Mouse (Mus musculus): ENCODE data around the gene Gm49388. TPM values are rescaled to one million over a fixed set of nuclear protein-coding genes. Genes with fewer than 3 reads are reported as not detected.

The Gm49388 gene
- polyA plus RNA-seq, 1 experiment, result 1.4 TPM

GRCm38 (mm10) chr7:127815954-127816821, 30.8 kb downstream of the Gm49388 start:
- Histone ChIP-seq H3K4me2 (ENCODE audit: low read depth) (peak overlapping the region; percentile 48), H3ac (ENCODE audit: control insufficient read depth, insufficient read length) (no peak overlapping the region), H3K4me3 (no peak overlapping the region), H3K79me2 (ENCODE audit: control insufficient read depth, insufficient read depth) (no peaks in the 10 kb centered on the region), H3K36me3 (ENCODE audit: control insufficient read depth, insufficient read depth) (no peaks in the 10 kb centered on the region), H3K27me3 (ENCODE audit: control insufficient read depth, insufficient read depth, insufficient read length) (no peaks in the 10 kb centered on the region)
- TF ChIP-seq MYOD1 (IDR thresholded peaks at IDR 0.05; ENCODE audit: control insufficient read depth in 1 of 3, insufficient read length in 2 of 3, low read depth in 2 of 3), result peak in 2 of 3 experiments; percentile 60 to 80
- TF ChIP-seq MYOG (IDR thresholded peaks at IDR 0.05; ENCODE audit: control insufficient read depth in 1 of 3, insufficient read depth in 1 of 3, insufficient read length in 2 of 3, low read depth in 2 of 3), result peak in 2 of 3 experiments; percentile 36 to 82
- TF ChIP-seq CEBPB (IDR thresholded peaks at IDR 0.05; ENCODE audit: insufficient read depth, poor library complexity, severe bottlenecking), result no peak

DNA sequence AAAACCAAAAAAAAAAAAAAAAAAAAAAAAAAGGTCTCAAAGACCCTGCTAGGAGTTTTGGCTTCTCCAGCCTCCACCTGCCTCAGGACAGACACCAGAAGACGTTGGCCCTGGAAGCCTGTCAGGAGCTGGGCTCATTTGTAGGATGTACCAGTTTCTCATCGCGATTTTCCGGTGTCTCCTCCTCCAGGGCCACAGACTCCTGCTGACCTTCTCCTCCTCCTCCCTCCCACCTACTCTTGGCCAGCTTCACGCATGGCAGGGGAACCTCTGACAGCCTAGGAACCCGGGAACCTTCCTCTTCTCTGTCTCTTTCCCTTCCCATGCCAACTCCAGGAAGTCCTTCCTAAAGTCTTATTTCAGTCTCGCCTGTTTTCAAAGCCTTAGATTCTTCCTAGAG, 31.6 kb downstream of the Gm49388 start:
- H3K27me3 ChIP-seq (ENCODE audit: control insufficient read depth, insufficient read depth, insufficient read length), result no peaks in the 10 kb centered on the region

GRCm38 (mm10) chr7:127817776-127818175, 32.4 kb downstream of the Gm49388 start:
- Histone ChIP-seq H3K4me2 (ENCODE audit: low read depth) (no peak overlapping the region), H3K27me3 (ENCODE audit: control insufficient read depth, insufficient read depth, insufficient read length) (peaks cover under 1% of the 10 kb centered on the region), H3K36me3 (ENCODE audit: control insufficient read depth, insufficient read depth) (no peaks in the 10 kb centered on the region), H3K4me3 (no peak overlapping the region), H3K79me2 (ENCODE audit: control insufficient read depth, insufficient read depth) (no peaks in the 10 kb centered on the region), H3ac (ENCODE audit: control insufficient read depth, insufficient read length) (no peak overlapping the region)
- no peak for TF ChIP-seq MYOD1 (IDR thresholded peaks at IDR 0.05; ENCODE audit: control insufficient read depth in 1 of 3, insufficient read length in 2 of 3, low read depth in 2 of 3)
- TF ChIP-seq MYOG (IDR thresholded peaks at IDR 0.05; ENCODE audit: control insufficient read depth in 1 of 3, insufficient read depth in 1 of 3, insufficient read length in 2 of 3, low read depth in 2 of 3), result no peak
- no peak for TF ChIP-seq TCF12 (IDR thresholded peaks at IDR 0.05; ENCODE audit: insufficient read depth, poor library complexity, severe bottlenecking)
- TF ChIP-seq E2F4 (IDR thresholded peaks at IDR 0.05; ENCODE audit: insufficient read depth), result no peak

More for the DNA sequence above, 31.6 kb downstream of the Gm49388 start:
- H3K79me2 ChIP-seq (ENCODE audit: control insufficient read depth, insufficient read depth), result no peaks in the 10 kb centered on the region
- no peak overlapping the region for H3K4me3 ChIP-seq
- no peaks in the 10 kb centered on the region for H3K36me3 ChIP-seq (ENCODE audit: control insufficient read depth, insufficient read depth)
- TF ChIP-seq CEBPB (IDR thresholded peaks at IDR 0.05; ENCODE audit: insufficient read depth, poor library complexity, severe bottlenecking) (no peak), TCF3 (IDR thresholded peaks at IDR 0.05; ENCODE audit: insufficient read length, low read depth) (no peak)
- H3K4me2 ChIP-seq (ENCODE audit: low read depth), result no peak overlapping the region
- no peak overlapping the region for H3ac ChIP-seq (ENCODE audit: control insufficient read depth, insufficient read length)

GRCm38 (mm10) chr7:127820836-127821509, 35.6 kb downstream of the Gm49388 start:
- Histone ChIP-seq H3ac (ENCODE audit: control insufficient read depth, insufficient read length) (no peak overlapping the region), H3K4me3 (no peak overlapping the region), H3K27me3 (ENCODE audit: control insufficient read depth, insufficient read depth, insufficient read length) (peaks cover 31% of the 10 kb centered on the region), H3K79me2 (ENCODE audit: control insufficient read depth, insufficient read depth) (no peaks in the 10 kb centered on the region), H3K36me3 (ENCODE audit: control insufficient read depth, insufficient read depth) (no peaks in the 10 kb centered on the region), H3K4me2 (ENCODE audit: low read depth) (no peak overlapping the region)
- TF ChIP-seq E2F4 (IDR thresholded peaks at IDR 0.05; ENCODE audit: insufficient read depth) (no peak), MYOD1 (IDR thresholded peaks at IDR 0.05; ENCODE audit: control insufficient read depth in 1 of 3, insufficient read length in 2 of 3, low read depth in 2 of 3) (no peak), MAX (IDR thresholded peaks at IDR 0.05; ENCODE audit: low read depth) (no peak), TCF3 (IDR thresholded peaks at IDR 0.05; ENCODE audit: insufficient read length, low read depth) (no peak), POLR2AphosphoS2 (IDR thresholded peaks at IDR 0.05; ENCODE audit: insufficient read length, low read depth) (no peak), USF1 (IDR thresholded peaks at IDR 0.05; ENCODE audit: low read depth) (no peak), REST (IDR thresholded peaks at IDR 0.05; ENCODE audit: insufficient read depth, insufficient read length) (no peak), SRF (IDR thresholded peaks at IDR 0.05; ENCODE audit: control insufficient read depth, insufficient read length, low read depth) (no peak), TCF12 (IDR thresholded peaks at IDR 0.05; ENCODE audit: insufficient read depth, poor library complexity, severe bottlenecking) (no peak), MYOG (IDR thresholded peaks at IDR 0.05; ENCODE audit: control insufficient read depth in 1 of 3, insufficient read depth in 1 of 3, insufficient read length in 2 of 3, low read depth in 2 of 3) (no peak), POLR2A (IDR thresholded peaks at IDR 0.05; ENCODE audit: insufficient read length, low read depth) (no peak), CEBPB (IDR thresholded peaks at IDR 0.05; ENCODE audit: insufficient read depth, poor library complexity, severe bottlenecking) (no peak)

DNA sequence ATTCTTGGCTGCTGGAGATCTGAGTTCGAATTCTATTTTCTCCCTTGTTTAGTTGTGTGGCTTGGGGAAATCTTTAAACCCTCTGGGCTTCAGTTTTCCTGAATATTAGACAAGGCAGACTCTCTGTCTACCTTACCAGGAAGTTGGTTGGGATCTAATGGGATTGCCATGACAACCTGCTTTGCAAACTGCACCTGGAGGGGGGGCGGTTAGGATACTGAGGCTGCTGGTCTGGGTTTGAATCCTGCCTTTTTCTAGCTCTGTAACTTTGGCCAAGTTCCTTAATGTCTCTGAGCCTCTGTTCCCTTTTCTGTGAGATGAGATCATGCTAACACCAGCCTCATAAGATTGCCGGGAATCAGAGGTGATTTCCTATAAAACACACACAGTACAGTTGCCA, 37.1 kb downstream of the Gm49388 start:
- H3K36me3 ChIP-seq (ENCODE audit: control insufficient read depth, insufficient read depth), result no peaks in the 10 kb centered on the region
- no peak overlapping the region for H3ac ChIP-seq (ENCODE audit: control insufficient read depth, insufficient read length)
- H3K4me3 ChIP-seq, result no peak overlapping the region
- no peak overlapping the region for H3K4me2 ChIP-seq (ENCODE audit: low read depth)
- no peaks in the 10 kb centered on the region for H3K79me2 ChIP-seq (ENCODE audit: control insufficient read depth, insufficient read depth)
- TF ChIP-seq TCF3 (IDR thresholded peaks at IDR 0.05; ENCODE audit: insufficient read length, low read depth) (no peak), POLR2A (IDR thresholded peaks at IDR 0.05; ENCODE audit: insufficient read length, low read depth) (no peak), E2F4 (IDR thresholded peaks at IDR 0.05; ENCODE audit: insufficient read depth) (no peak)
- H3K27me3 ChIP-seq (ENCODE audit: control insufficient read depth, insufficient read depth, insufficient read length), result peaks cover 41% of the 10 kb centered on the region

All from myocyte (in vitro differentiated cells).